Mouse (Mus musculus) CH12.LX (cell line): ENCODE data around the gene Spata1. TPM values are rescaled to one million over a fixed set of nuclear protein-coding genes. Genes with fewer than 3 reads are reported as not detected.

Experiments
- polyA plus RNA-seq: library from polyadenylated mRNA; unstranded; fragments of >175 nt; gene quantifications from 2 replicates; pipeline ENCODE4 v1.2.1, GENCODE M21; 2012; ENCODE audit warnings: low read depth; ENCODE audit not compliant: insufficient read length
- total RNA-seq, 2 experiments: library from RNA; depleted of rRNA; stranded (reverse); fragments of 300-350 nt in 1 of 2; fragments of >200 nt in 1 of 2; gene quantifications; 2 replicates each; pipeline ENCODE4 v1.2.3; 2012 to 2014

Gene Spata1
- total and polyA plus RNA-seq, 3 experiments = 1.4 to 2.9 (median 2.0) TPM

Other genes starting within 250 kb of the Spata1 start
- gene Ssx2ip, start 95.1 kb downstream of the Spata1 start, total RNA-seq (2012; rRNA removed) = 29.2 and 32.6 TPM in 2 replicates
- 31.9 and 39.9 TPM in 2 replicates for gene Ssx2ip, start 95.1 kb downstream of the Spata1 start, total RNA-seq (2014; rRNA removed)
- gene Ssx2ip, start 95.1 kb downstream of the Spata1 start, polyA plus RNA-seq = 28.0 and 31.3 TPM in 2 replicates
- gene Ctbs, start 50.0 kb downstream of the Spata1 start, total RNA-seq (2012; rRNA removed) = 17.1 and 21.4 TPM in 2 replicates
- 48.8 and 56.9 TPM in 2 replicates for gene Ctbs, start 50.0 kb downstream of the Spata1 start, total RNA-seq (2014; rRNA removed)
- gene Ctbs, start 50.0 kb downstream of the Spata1 start, polyA plus RNA-seq = 26.5 and 33.5 TPM in 2 replicates
- gene Gng5, start 54 bp upstream of the Spata1 start, total RNA-seq (2012; rRNA removed) = 397 and 398 TPM in 2 replicates
- 630 and 677 TPM in 2 replicates for gene Gng5, start 54 bp upstream of the Spata1 start, total RNA-seq (2014; rRNA removed)
- gene Gng5, start 54 bp upstream of the Spata1 start, polyA plus RNA-seq = 447 and 603 TPM in 2 replicates
- gene Rpf1, start 21.7 kb upstream of the Spata1 start, total RNA-seq (2012; rRNA removed) = 100 and 121 TPM in 2 replicates
- 262 and 300 TPM in 2 replicates for gene Rpf1, start 21.7 kb upstream of the Spata1 start, total RNA-seq (2014; rRNA removed)
- 185 and 207 TPM in 2 replicates for gene Rpf1, start 21.7 kb upstream of the Spata1 start, polyA plus RNA-seq
- not detected in 2 replicates for gene Uox, start 70.7 kb upstream of the Spata1 start, total RNA-seq (2012; rRNA removed)
- gene Uox, start 70.7 kb upstream of the Spata1 start, total RNA-seq (2014; rRNA removed) = not detected in 2 replicates
- not detected in 2 replicates for gene Uox, start 70.7 kb upstream of the Spata1 start, polyA plus RNA-seq
- gene Dnase2b, start 115.8 kb upstream of the Spata1 start, total RNA-seq (2012; rRNA removed) = not detected in 2 replicates
- gene Dnase2b, start 115.8 kb upstream of the Spata1 start, total RNA-seq (2014; rRNA removed) = not detected in 2 replicates
- not detected in 2 replicates for gene Dnase2b, start 115.8 kb upstream of the Spata1 start, polyA plus RNA-seq
- gene 4930503B20Rik, start 151.6 kb upstream of the Spata1 start, total RNA-seq (2012; rRNA removed) = not detected in 2 replicates
- gene 4930503B20Rik, start 151.6 kb upstream of the Spata1 start, total RNA-seq (2014; rRNA removed) = not detected in 2 replicates
- gene 4930503B20Rik, start 151.6 kb upstream of the Spata1 start, polyA plus RNA-seq = not detected in 2 replicates
- gene Samd13, start 185.8 kb upstream of the Spata1 start, total RNA-seq (2012; rRNA removed) = not detected in 2 replicates
- gene Samd13, start 185.8 kb upstream of the Spata1 start, total RNA-seq (2014; rRNA removed) = not detected in 2 replicates
- not detected in 2 replicates for gene Samd13, start 185.8 kb upstream of the Spata1 start, polyA plus RNA-seq